Mouse (Mus musculus): ENCODE results near the gene Csf2ra. TPM values are rescaled to one million over a fixed set of nuclear protein-coding genes. Genes with fewer than 3 reads are reported as not detected.
"Not testable (repeated sequence)": the region's sequence is repeated elsewhere in the genome, so short reads cannot be mapped to it uniquely, and the experiment has no call there.

Csf2ra gene
- polyA plus RNA-seq, 1 experiment = 173 TPM

DNA sequence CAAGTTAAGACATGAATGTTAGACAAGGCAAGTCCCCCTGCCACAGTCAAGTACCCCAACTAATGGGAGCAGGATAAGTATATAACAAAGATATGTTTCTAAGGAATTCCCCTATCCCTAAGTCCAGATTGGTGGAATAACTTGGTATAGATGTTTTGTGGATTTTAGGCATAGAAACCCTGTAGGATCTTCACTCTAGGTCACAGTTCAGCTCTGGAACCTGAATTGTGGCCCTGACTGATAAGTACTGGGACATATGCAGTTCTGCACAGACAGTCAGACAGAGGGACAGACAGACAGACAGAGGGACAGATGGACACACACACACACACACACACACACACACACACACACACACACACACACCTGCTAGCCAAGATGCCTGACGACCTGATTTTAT lies 36.0 kb upstream of the Csf2ra start:
- no peak for TF ChIP-seq POLR2A (IDR thresholded peaks at IDR 0.05; ENCODE audit: borderline replicate concordance, control insufficient read depth, low read depth, low read length)
- H3K4me3 ChIP-seq (replicated peaks; ENCODE audit: control insufficient read depth, low read depth, low read length) = no peak overlapping the region
- H3K4me1 ChIP-seq (ENCODE audit: control insufficient read depth, insufficient read depth, low read length) = no peaks in the 10 kb centered on the region
- H3K27ac ChIP-seq (ENCODE audit: control insufficient read depth, insufficient read depth, low read depth, low read length, poor library complexity) = no peak overlapping the region
- 83% methylated on average over 1 of the region's 1 CpGs for whole genome bisulfite sequencing

DNA sequence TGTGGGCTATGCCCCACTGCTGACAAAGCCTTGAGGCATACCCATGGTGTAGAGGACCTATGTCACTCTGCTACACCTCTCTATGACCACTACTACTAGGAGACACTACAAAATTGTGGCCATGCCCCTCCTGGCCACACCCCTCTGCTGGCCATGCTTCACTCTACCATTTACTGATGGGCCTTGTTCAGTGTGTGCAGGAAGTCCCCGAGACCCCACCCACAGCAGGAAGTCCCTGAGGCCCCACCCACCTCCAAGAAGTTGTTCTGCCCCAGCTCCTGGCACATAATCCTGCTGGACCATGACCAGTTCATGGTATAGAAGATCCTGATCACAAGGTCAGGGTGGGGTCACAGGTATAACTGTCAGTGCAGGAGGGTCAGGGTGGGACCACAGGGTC lies 33.0 kb upstream of the Csf2ra start:
- TF ChIP-seq CTCF (IDR thresholded peaks at IDR 0.05; ENCODE audit: control insufficient read depth, insufficient read depth, low read length) (no peak), POLR2A (IDR thresholded peaks at IDR 0.05; ENCODE audit: borderline replicate concordance, control insufficient read depth, low read depth, low read length) (no peak)
- no peaks in the 10 kb centered on the region for H3K4me1 ChIP-seq (ENCODE audit: control insufficient read depth, insufficient read depth, low read length)
- WGBS = 59% methylated on average over 1 of the region's 1 CpGs
- no peak overlapping the region for H3K27ac ChIP-seq (ENCODE audit: control insufficient read depth, insufficient read depth, low read depth, low read length, poor library complexity)
- H3K4me3 ChIP-seq (replicated peaks; ENCODE audit: control insufficient read depth, low read depth, low read length) = no peak overlapping the region

DNA sequence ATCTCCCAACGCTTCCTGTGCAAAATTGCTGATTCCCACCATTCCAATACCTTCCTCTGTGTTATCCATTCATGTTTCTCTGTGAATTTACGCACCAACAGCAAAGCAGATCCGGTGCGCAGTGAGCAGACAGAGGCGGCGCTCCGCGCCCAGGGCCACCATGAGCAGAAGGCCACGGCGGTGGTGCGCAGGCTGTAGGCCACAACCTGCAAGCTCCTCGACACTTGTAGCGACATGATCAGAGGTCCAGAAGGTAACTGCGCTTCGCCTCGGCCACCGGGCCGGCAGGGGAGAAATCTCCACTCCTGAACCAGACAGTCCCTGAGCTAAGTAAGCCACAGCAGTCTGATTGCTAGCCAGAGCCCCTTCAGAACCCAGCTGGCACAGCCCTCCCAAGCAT lies 29.5 kb upstream of the Csf2ra start:
- Histone ChIP-seq H3K4me3 (replicated peaks; ENCODE audit: control insufficient read depth, low read depth, low read length) (no peak overlapping the region), H3K4me1 (ENCODE audit: control insufficient read depth, insufficient read depth, low read length) (no peaks in the 10 kb centered on the region), H3K27ac (ENCODE audit: control insufficient read depth, insufficient read depth, low read depth, low read length, poor library complexity) (no peak overlapping the region)
- 91% methylated on average over 18 of the region's 18 CpGs for WGBS
- TF ChIP-seq CTCF (IDR thresholded peaks at IDR 0.05; ENCODE audit: control insufficient read depth, insufficient read depth, low read length) (no peak), POLR2A (IDR thresholded peaks at IDR 0.05; ENCODE audit: borderline replicate concordance, control insufficient read depth, low read depth, low read length) (no peak)

DNA sequence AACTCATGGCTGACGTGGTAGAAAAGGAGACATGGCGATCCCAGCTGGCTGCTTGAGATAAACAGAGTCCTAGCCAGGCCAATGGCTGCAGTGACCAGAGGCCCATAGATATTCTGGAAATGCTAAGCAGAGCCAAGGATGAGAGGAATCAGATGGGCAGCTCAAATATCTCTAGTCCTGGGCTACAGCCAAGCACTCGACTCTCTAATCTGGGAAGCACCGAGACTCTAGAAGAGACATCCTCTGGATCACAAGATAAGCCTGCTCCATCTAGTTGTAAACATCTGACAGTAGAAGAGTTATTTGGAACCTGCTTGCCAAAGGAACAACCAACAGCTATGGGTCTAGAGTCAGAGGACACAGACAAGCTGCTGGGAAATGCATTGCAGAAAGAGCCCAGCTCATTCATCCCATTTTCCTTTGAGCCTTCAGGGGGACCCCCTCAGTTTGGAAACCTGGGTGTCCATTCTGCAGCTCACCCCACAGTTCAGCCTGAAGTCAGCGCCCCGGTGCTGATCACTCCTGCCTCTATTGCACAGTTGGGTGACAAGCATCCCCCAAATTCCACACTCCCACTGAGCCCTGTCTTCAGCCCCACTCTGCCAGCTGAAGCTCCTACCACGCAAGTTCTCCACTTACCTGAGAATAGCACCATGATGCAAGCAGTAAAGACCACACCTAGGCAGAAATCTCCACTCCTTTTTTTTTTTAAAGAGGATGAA lies 28.1 kb upstream of the Csf2ra start:
- TF ChIP-seq CTCF (IDR thresholded peaks at IDR 0.05; ENCODE audit: control insufficient read depth, insufficient read depth, low read length) = no peak
- TF ChIP-seq POLR2A (IDR thresholded peaks at IDR 0.05; ENCODE audit: borderline replicate concordance, control insufficient read depth, low read depth, low read length) = no peak
- H3K4me1 ChIP-seq (ENCODE audit: control insufficient read depth, insufficient read depth, low read length) = no peaks in the 10 kb centered on the region
- WGBS = 77% methylated on average over 7 of the region's 7 CpGs

DNA sequence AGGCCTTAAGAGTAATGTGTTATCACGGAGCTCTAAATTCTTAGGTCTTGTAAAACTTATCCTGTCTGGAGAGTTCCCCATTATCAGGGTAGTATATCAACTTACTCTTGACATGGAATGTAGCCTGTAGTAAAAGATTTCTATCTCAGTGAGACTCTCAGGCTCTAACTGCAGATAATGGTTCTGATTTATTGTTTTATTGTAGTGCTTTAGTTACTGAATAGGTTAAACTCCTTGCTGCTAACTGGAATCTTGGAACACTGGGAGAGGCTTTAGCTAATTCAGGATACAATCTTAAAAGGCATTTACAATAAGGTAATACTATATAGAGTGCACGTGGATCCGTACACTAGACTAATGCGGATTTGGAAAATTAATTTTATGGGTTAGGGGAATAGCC lies 19.1 kb upstream of the Csf2ra start:
- 86% methylated on average over 4 of the region's 4 CpGs for WGBS
- not testable (repeated sequence) for H3K4me1 ChIP-seq (ENCODE audit: control insufficient read depth, insufficient read depth, low read length); H3K27ac ChIP-seq (ENCODE audit: control insufficient read depth, insufficient read depth, low read depth, low read length, poor library complexity); H3K4me3 ChIP-seq (replicated peaks; ENCODE audit: control insufficient read depth, low read depth, low read length)

More for the DNA sequence above, 28.1 kb upstream of the Csf2ra start:
- H3K4me3 ChIP-seq (replicated peaks; ENCODE audit: control insufficient read depth, low read depth, low read length) = no peak overlapping the region
- no peak overlapping the region for H3K27ac ChIP-seq (ENCODE audit: control insufficient read depth, insufficient read depth, low read depth, low read length, poor library complexity)

DNA sequence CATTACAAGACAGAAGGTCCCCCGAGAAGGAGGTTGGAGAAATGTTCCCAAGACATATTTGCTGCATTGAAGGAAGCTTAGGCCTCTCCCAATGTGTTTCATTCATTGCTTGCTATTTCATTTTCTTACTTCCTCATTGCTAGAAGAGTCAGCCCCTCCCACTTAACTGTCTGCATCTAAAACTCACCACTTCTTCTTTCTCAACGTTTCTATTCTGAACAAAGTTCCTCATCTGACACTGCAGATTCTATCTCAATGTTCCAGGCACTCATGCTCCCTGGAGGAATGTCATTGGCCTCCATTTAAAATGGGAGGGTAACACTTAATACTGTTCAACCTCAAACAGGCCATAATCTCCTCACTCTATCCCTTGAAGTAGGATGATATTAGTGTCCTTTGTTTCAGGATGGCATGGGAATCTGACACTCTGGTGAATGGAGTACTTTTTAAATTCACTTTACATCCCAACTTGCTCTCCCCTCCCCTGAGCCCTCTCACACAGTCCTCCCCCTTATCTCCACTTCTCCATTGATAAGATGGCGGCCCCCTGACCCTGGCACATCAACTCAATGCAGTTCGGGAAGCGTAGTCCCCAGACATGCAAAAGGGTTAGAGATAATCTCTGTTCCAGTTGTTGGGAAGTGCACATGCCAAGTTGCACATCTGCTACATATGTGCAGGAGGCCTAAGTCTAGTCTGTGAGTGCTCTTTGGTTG lies 16.6 kb upstream of the Csf2ra start:
- peak overlapping the region; percentile 52; the same call in 1 of the 2 replicates for H3K27ac ChIP-seq (ENCODE audit: control insufficient read depth, insufficient read depth, low read depth, low read length, poor library complexity)
- WGBS = 45% methylated on average over 5 of the region's 5 CpGs
- peaks cover 1% of the 10 kb centered on the region; the same call in 1 of the 2 replicates for H3K4me1 ChIP-seq (ENCODE audit: control insufficient read depth, insufficient read depth, low read length)
- TF ChIP-seq POLR2A (IDR thresholded peaks at IDR 0.05; ENCODE audit: borderline replicate concordance, control insufficient read depth, low read depth, low read length) = no peak
- no peak for TF ChIP-seq CTCF (IDR thresholded peaks at IDR 0.05; ENCODE audit: control insufficient read depth, insufficient read depth, low read length)
- no peak overlapping the region for H3K4me3 ChIP-seq (replicated peaks; ENCODE audit: control insufficient read depth, low read depth, low read length)

DNA sequence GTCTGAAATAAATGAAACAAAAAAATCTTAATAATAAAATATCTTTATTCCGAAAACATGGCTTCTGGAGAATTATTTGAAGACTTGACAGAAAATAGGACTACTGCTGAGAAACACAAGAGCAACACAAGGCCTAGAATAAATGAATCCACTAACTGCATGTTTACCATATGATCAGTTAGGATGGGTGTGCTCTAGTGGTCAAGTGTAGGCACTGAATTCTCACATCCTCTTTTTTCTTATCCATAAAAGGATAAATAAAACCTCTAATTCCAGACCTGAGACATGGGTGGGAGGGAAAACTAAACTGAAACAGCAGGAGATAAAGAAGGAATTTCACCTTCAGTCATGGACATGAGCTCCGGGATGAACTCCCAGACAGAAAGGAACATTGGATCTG lies 9.7 kb upstream of the Csf2ra start:
- 80% methylated on average over 2 of the region's 2 CpGs for WGBS
- H3K4me3 ChIP-seq (replicated peaks; ENCODE audit: control insufficient read depth, low read depth, low read length) = no peak overlapping the region
- TF ChIP-seq POLR2A (IDR thresholded peaks at IDR 0.05; ENCODE audit: borderline replicate concordance, control insufficient read depth, low read depth, low read length) (no peak), CTCF (IDR thresholded peaks at IDR 0.05; ENCODE audit: control insufficient read depth, insufficient read depth, low read length) (no peak)
- H3K4me1 ChIP-seq (ENCODE audit: control insufficient read depth, insufficient read depth, low read length) = peaks cover 2% of the 10 kb centered on the region; the same call in 1 of the 2 replicates
- H3K27ac ChIP-seq (ENCODE audit: control insufficient read depth, insufficient read depth, low read depth, low read length, poor library complexity) = no peak overlapping the region

DNA sequence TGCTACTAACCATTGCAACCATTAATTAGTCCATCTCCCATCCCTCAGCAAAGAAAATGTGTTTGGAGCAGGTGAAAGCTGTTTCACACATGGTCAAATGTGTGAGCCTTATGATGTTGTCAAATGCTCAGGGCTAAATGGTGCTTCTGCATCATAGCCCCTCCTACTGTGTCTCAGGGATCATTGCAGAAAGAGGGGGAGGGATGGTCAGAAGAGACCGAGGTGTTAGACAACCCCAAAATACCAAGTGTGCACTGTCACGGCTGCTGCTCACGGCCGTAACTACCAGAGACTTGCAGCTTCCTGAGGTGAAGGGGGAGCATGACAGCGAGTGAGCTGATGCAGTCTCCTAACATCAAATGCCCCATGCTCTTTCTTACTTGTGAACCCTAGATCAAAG lies 6.3 kb upstream of the Csf2ra start:
- H3K4me1 ChIP-seq (ENCODE audit: control insufficient read depth, insufficient read depth, low read length) = peaks cover 2% of the 10 kb centered on the region; the same call in 1 of the 2 replicates
- TF ChIP-seq CTCF (IDR thresholded peaks at IDR 0.05; ENCODE audit: control insufficient read depth, insufficient read depth, low read length) (no peak), POLR2A (IDR thresholded peaks at IDR 0.05; ENCODE audit: borderline replicate concordance, control insufficient read depth, low read depth, low read length) (no peak)
- 47% methylated on average over 5 of the region's 5 CpGs for WGBS
- no peak overlapping the region for H3K4me3 ChIP-seq (replicated peaks; ENCODE audit: control insufficient read depth, low read depth, low read length)
- no peak overlapping the region for H3K27ac ChIP-seq (ENCODE audit: control insufficient read depth, insufficient read depth, low read depth, low read length, poor library complexity)

Measured in bone marrow, adult 2 months (tissue).